9 mouse cellular contexts compared by ENCODE assay signal in genomic region chr8:9975276-9975675, GRCm38 (mm10). TPM values are rescaled to one million over a fixed set of nuclear protein-coding genes. Genes with fewer than 3 reads are reported as not detected.
DNase-seq lines count a peak whose midpoint lies in the region; ATAC-seq lines count a peak whose summit lies in the region.
"Had no signal": no experiment of that assay in that cellular context is flagged by ENCODE, and none has a peak within 500 bp of the region (broad histone marks: within the 10 kb centered on the region; RNA-seq: fewer than 3 reads in every experiment).

No protein-coding gene starts in this region.

- peaks cover 25% of the 10 kb centered on the region for H3K79me2 ChIP-seq in macrophage (ENCODE audit: inconsistent target)

- peak overlapping the region; percentile 90 for H3K4me3 ChIP-seq in macrophage (ENCODE audit: inconsistent target)

- ATAC-seq in CD4-positive, CD25-positive, alpha-beta regulatory T cell, adult 4 months, result no peak

- 14% methylated on average over 3 of the region's 5 CpGs for WGBS in macrophage (ENCODE audit: missing documents)

- no peak overlapping the region for H3K27ac ChIP-seq in macrophage

- H3K36me3 ChIP-seq in macrophage (ENCODE audit: inconsistent target), result peaks cover 22% of the 10 kb centered on the region

- peak; percentile 24 for DNase-seq in CD4-positive, CD25-positive, alpha-beta regulatory T cell, adult 2 months (ENCODE audit: low read depth, low spot score)
- DNase-seq in spleen, postnatal 36 days (ENCODE audit: low spot score in 2 of 2), result peak; percentile 24 to 46
- no peak for DNase-seq in spleen, adult 12 weeks (ENCODE audit: low spot score)
- DNase-seq in right cerebral cortex, postnatal 10 days (ENCODE audit: low spot score in 2 of 2), result no peak
- DNase-seq in ovary, adult 18-20 months (ENCODE audit: low spot score), result no peak
- DNase-seq in embryo, embryonic 10.5 days (ENCODE audit: low spot score), result no peak

RNA-seq across cellular contexts. Expression of gene Lig4, which starts 2.2 kb away (rescaled TPM):
- 1 to 10 TPM; 3.3 to 5.0 TPM for polyA plus RNA-seq in CD4-positive, CD25-positive, alpha-beta regulatory T cell, adult 4 months (2017; shearing (Covaris generic))
- 1 to 10 TPM in 18 of 26 experiments, under 1 TPM in 8; 0.34 to 5.2 (median 1.5) TPM for total RNA-seq in macrophage (2018; cell fraction: chromatin; rRNA removed)
- 1 to 10 TPM; 1.3 to 4.1 (median 3.2) TPM for total RNA-seq in macrophage (2018; cell fraction: cytosol; rRNA removed)
- 1 to 10 TPM; 1.1 to 7.4 (median 2.3) TPM for total RNA-seq in macrophage (2018; cell fraction: nucleus; rRNA removed)
- 2.8 to 4.0 TPM (median 3.8 TPM) in 3 replicates for polyA plus RNA-seq in macrophage (2018)

RNA-seq across cellular contexts. Expression of gene Abhd13, which starts 2.2 kb away (rescaled TPM):
- polyA plus RNA-seq in CD4-positive, CD25-positive, alpha-beta regulatory T cell, adult 4 months (2017; shearing (Covaris generic)), result 1 to 10 TPM; 2.8 to 4.3 TPM
- 10 to 100 TPM in 16 of 26 experiments, 1 to 10 TPM in 10; 4.4 to 20.4 (median 11.7) TPM for total RNA-seq in macrophage (2018; cell fraction: chromatin; rRNA removed)
- total RNA-seq in macrophage (2018; cell fraction: cytosol; rRNA removed), result 10 to 100 TPM; 13.0 to 19.4 (median 15.5) TPM
- total RNA-seq in macrophage (2018; cell fraction: nucleus; rRNA removed), result 10 to 100 TPM in 22 of 26 experiments, 1 to 10 TPM in 4; 7.5 to 28.4 (median 18.0) TPM
- polyA plus RNA-seq in macrophage (2018), result 10.5 to 13.8 TPM (median 12.7 TPM) in 3 replicates

RNA-seq across cellular contexts. Expression of gene Tnfsf13b, which starts 31.0 kb away (rescaled TPM):
- 1 to 10 TPM; 5.9 to 8.9 TPM for polyA plus RNA-seq in CD4-positive, CD25-positive, alpha-beta regulatory T cell, adult 4 months (2017; shearing (Covaris generic))
- 1 to 10 TPM in 25 of 26 experiments, under 1 TPM in 1; 0.67 to 6.9 (median 3.1) TPM for total RNA-seq in macrophage (2018; cell fraction: chromatin; rRNA removed)
- 1 to 10 TPM in 14 of 26 experiments, under 1 TPM in 12; 0.29 to 3.6 (median 1.7) TPM for total RNA-seq in macrophage (2018; cell fraction: cytosol; rRNA removed)
- total RNA-seq in macrophage (2018; cell fraction: nucleus; rRNA removed), result 1 to 10 TPM; 1.1 to 7.9 (median 3.1) TPM
- polyA plus RNA-seq in macrophage (2018), result 0.35 to 0.56 TPM (median 0.37 TPM) in 3 replicates
- total RNA-seq: common myeloid progenitor, adult 5-6 weeks had no signal

Comparison
In these comparisons a context has a peak if more than half of its experiments do, and no peak if none do; other contexts are left out.
1. DNase-seq: peak in CD4-positive, CD25-positive, alpha-beta regulatory T cell, adult 2 months (single experiment) and spleen, postnatal 36 days (2 of 2); none in spleen, adult 12 weeks (single experiment), right cerebral cortex, postnatal 10 days (0 of 2), ovary, adult 18-20 months (single experiment) and embryo, embryonic 10.5 days (single experiment).